In genomic region chr17:71292897-71293296, GRCm38 (mm10) we compare ENCODE assay signal across 19 mouse cellular contexts. TPM values are rescaled to one million over a fixed set of nuclear protein-coding genes. Genes with fewer than 3 reads are reported as not detected.
DNase-seq lines count a peak whose midpoint lies in the region; ATAC-seq and TF ChIP-seq lines count a peak whose summit lies in the region.
"Had no signal": no experiment of that assay in that cellular context is flagged by ENCODE, and none has a peak within 500 bp of the region (broad histone marks: within the 10 kb centered on the region; RNA-seq: fewer than 3 reads in every experiment).

No protein-coding gene starts in this region.

- H3K9ac ChIP-seq in liver, embryonic 12.5 days: no peak overlapping the region; the same call in 1 of the 2 replicates
- H3K9ac ChIP-seq: embryonic facial prominence, embryonic 12.5 days; stomach, embryonic 15.5 days had no signal

- H3K4me1 ChIP-seq in bone marrow, adult 2 months (ENCODE audit: control insufficient read depth, insufficient read depth, low read length): peaks cover 24% of the 10 kb centered on the region
- H3K4me1 ChIP-seq in liver, embryonic 12.5 days: peaks cover 85% of the 10 kb centered on the region
- H3K4me1 ChIP-seq: embryonic facial prominence, embryonic 12.5 days; stomach, embryonic 15.5 days had no signal

- peak overlapping the region; percentile 13; the same call in 1 of the 2 replicates for H3K27ac ChIP-seq in bone marrow, adult 2 months (ENCODE audit: control insufficient read depth, insufficient read depth, low read depth, low read length, poor library complexity)
- peak overlapping the region; percentile 97 for H3K27ac ChIP-seq in liver, embryonic 12.5 days
- H3K27ac ChIP-seq: embryonic facial prominence, embryonic 12.5 days; forebrain, embryonic 10.5 days; stomach, embryonic 15.5 days had no signal

- WGBS in bone marrow, adult 2 months: 64% methylated on average over 4 of the region's 4 CpGs
- 42% methylated on average over 4 of the region's 4 CpGs for WGBS in liver, embryonic 12.5 days (ENCODE audit: insufficient replicate concordance)

- 0 out of 2 replicates have a peak, but pooled peaks cover 3% of the 10 kb centered on the region for H3K36me3 ChIP-seq in liver, embryonic 12.5 days
- H3K36me3 ChIP-seq: stomach, embryonic 15.5 days had no signal

- H3K9me3 ChIP-seq in liver, embryonic 12.5 days (replicated peaks): no peaks in the 10 kb centered on the region
- H3K9me3 ChIP-seq: embryonic facial prominence, embryonic 12.5 days; forebrain, embryonic 10.5 days; stomach, embryonic 15.5 days had no signal

- TF ChIP-seq CTCF in bone marrow, adult 2 months (IDR thresholded peaks at IDR 0.05; ENCODE audit: control insufficient read depth, insufficient read depth, low read length): no peak

- H3K27me3 ChIP-seq in liver, embryonic 12.5 days (replicated peaks): no peaks in the 10 kb centered on the region
- H3K27me3 ChIP-seq: embryonic facial prominence, embryonic 12.5 days; stomach, embryonic 15.5 days had no signal

- H3K4me2 ChIP-seq in liver, embryonic 12.5 days: peak overlapping the region; percentile 35
- H3K4me2 ChIP-seq: embryonic facial prominence, embryonic 12.5 days; stomach, embryonic 15.5 days had no signal

- peak; percentile 49 for DNase-seq in adrenal gland, postnatal 14 days
- DNase-seq in adrenal gland, postnatal 4 days (ENCODE audit: low spot score in 2 of 2): no peak
- peak; percentile 36 for DNase-seq in 3134 (ENCODE audit: extremely low read depth, insufficient read length, low spot score)
- no peak for DNase-seq in layer of hippocampus, postnatal 36 days
- DNase-seq in layer of hippocampus, adult 8-10 months (ENCODE audit: low spot score in 2 of 2): no peak
- DNase-seq in retina, embryonic 14.5 days (ENCODE audit: low spot score): no peak
- DNase-seq: B cell, adult 2 months; cerebellum, adult 2 months; kidney, adult 11 months; kidney, postnatal 25 days; lung, postnatal 10 days; spleen, adult 18-20 months; thymus, adult 2 months had no signal

- H3K4me3 ChIP-seq in bone marrow, adult 2 months (replicated peaks; ENCODE audit: control insufficient read depth, low read depth, low read length): no peak overlapping the region
- H3K4me3 ChIP-seq in liver, embryonic 12.5 days: no peak overlapping the region
- H3K4me3 ChIP-seq: embryonic facial prominence, embryonic 12.5 days; forebrain, embryonic 10.5 days; stomach, embryonic 15.5 days had no signal

- TF ChIP-seq POLR2A in bone marrow, adult 2 months (IDR thresholded peaks at IDR 0.05; ENCODE audit: borderline replicate concordance, control insufficient read depth, low read depth, low read length): no peak

- ATAC-seq in liver, embryonic 12.5 days: no peak
- ATAC-seq: hindbrain, embryonic 16.5 days had no signal

RNA-seq across cellular contexts. Expression of gene Emilin2, which starts 18.9 kb away (rescaled TPM):
- 9.2 and 9.4 TPM in 2 replicates for total RNA-seq in adrenal gland, postnatal 14 days (2021)
- 10 to 100 TPM; 11.1 to 17.6 TPM for total RNA-seq in adrenal gland, postnatal 4 days (2021)
- polyA plus RNA-seq in bone marrow, adult 2 months (2011; ENCODE audit: insufficient read depth, insufficient read length, low replicate concordance, missing spikeins): 33.0 and 38.7 TPM in 2 replicates
- 28.9 and 31.1 TPM in 2 replicates for polyA plus RNA-seq in liver, embryonic 12.5 days (2016; fragmentation: Nextera tagmentation; extraction: Ambion mirVana)
- 1 to 10 TPM; 1.7 to 4.4 TPM for total RNA-seq in layer of hippocampus, postnatal 36 days (2021)
- 1 to 10 TPM; 3.1 to 5.2 (median 3.9) TPM for total RNA-seq in layer of hippocampus, adult 8-10 months (2022)

Comparison
In these comparisons a context has a peak if more than half of its experiments do, and no peak if none do; other contexts are left out.
1. DNase-seq: peak in adrenal gland, postnatal 14 days (single experiment) and 3134 (single experiment); none in adrenal gland, postnatal 4 days (0 of 2), layer of hippocampus, postnatal 36 days (0 of 2), layer of hippocampus, adult 8-10 months (0 of 2) and retina, embryonic 14.5 days (single experiment).